Mouse (Mus musculus) bone marrow, adult 2 months (tissue): ENCODE results near the gene Nexn. TPM values are rescaled to one million over a fixed set of nuclear protein-coding genes. Genes with fewer than 3 reads are reported as not detected.
A peak's percentile ranks its signal among the peaks of the same experiment; 100 is the strongest.
"Not testable (repeated sequence)": the region's sequence is repeated elsewhere in the genome, so short reads cannot be mapped to it uniquely, and the experiment has no call there.

ENCODE experiments used
- H3K27ac ChIP-seq: fragments of 200-500 bp; 2 replicates; pipeline ENCODE4 v1.5.1; 2012; ENCODE audit warnings: low read depth, mild to moderate bottlenecking, control low read depth, inconsistent platforms, low read length; ENCODE audit not compliant: control insufficient read depth, poor library complexity, insufficient read depth
- H3K4me1 ChIP-seq: fragments of 200-500 bp; 2 replicates; pipeline ENCODE4 v1.6.1; 2011; ENCODE audit warnings: low read length; ENCODE audit not compliant: control insufficient read depth, insufficient read depth
- H3K4me3 ChIP-seq: fragments of 200-500 bp; replicated peaks from 2 replicates; pipeline ENCODE3; 2011; ENCODE audit warnings: mild to moderate bottlenecking, low read depth, low read length, control low read depth; ENCODE audit not compliant: control insufficient read depth
- CTCF ChIP-seq: fragments of 200-500 bp; IDR thresholded peaks from 2 replicates; pipeline ENCODE4 v1.5.1; 2011; ENCODE audit warnings: low read length, control low read depth; ENCODE audit not compliant: control insufficient read depth, insufficient read depth
- POLR2A ChIP-seq: fragments of 200-500 bp; IDR thresholded peaks from 2 replicates; pipeline ENCODE4 v1.6.1; 2011; ENCODE audit warnings: low read depth, mild to moderate bottlenecking, control low read depth, low read length, borderline replicate concordance; ENCODE audit not compliant: control insufficient read depth
- WGBS: fragments of 180-500 bp; shearing (Covaris S2); methylation state at CpG from one replicate; pipeline ENCODE4 v1.1.7; 2018; 5-methylcytosine and 5-hydroxymethylcytosine counted together
- polyA plus RNA-seq: library from polyadenylated mRNA; stranded (reverse); fragments of >200 nt; gene quantifications from 2 replicates; pipeline ENCODE4 v1.2.4, GENCODE M21; 2011; ENCODE audit warnings: low replicate concordance; ENCODE audit not compliant: missing spikeins, insufficient read depth, insufficient read length

Nexn gene
- 2.3 and 7.3 TPM in 2 replicates for polyA plus RNA-seq

GRCm38 (mm10) chr3:152266036-152266421 lies at the start of gene Nexn:
Gene Nexn, minus strand, starts transcription at chr3:152266350.
- WGBS, result 13% methylated on average over 13 of the region's 13 CpGs
- no peaks in the 10 kb centered on the region; the same call in 1 of the 2 replicates for H3K4me1 ChIP-seq
- H3K27ac ChIP-seq, result no peak within 1 kb of the TSS; the same call in 1 of the 2 replicates
- TF ChIP-seq CTCF, result no peak
- no peak for TF ChIP-seq POLR2A
- no peak within 1 kb of the TSS for H3K4me3 ChIP-seq

- H3K27ac ChIP-seq, result no peak overlapping the region
- no peak overlapping the region for H3K4me3 ChIP-seq
- TF ChIP-seq CTCF (peak; percentile 100), POLR2A (peak; percentile 31; the same call in 1 of the 2 replicates)
- 8% methylated on average over 7 of the region's 7 CpGs for WGBS
- H3K4me1 ChIP-seq, result no peaks in the 10 kb centered on the region
Measured at GRCm38 (mm10) chr3:152315613-152316012, 49.5 kb upstream of the Nexn start.

- 76% methylated on average over 14 of the region's 14 CpGs for WGBS
- not testable (repeated sequence) for H3K4me1 ChIP-seq, H3K27ac ChIP-seq
Measured at GRCm38 (mm10) chr3:152314666-152315065, 48.5 kb upstream of the Nexn start.

GRCm38 (mm10) chr3:152309250-152309645 lies 43.1 kb upstream of the Nexn start:
- H3K4me1 ChIP-seq, result no peaks in the 10 kb centered on the region
- no peak overlapping the region for H3K4me3 ChIP-seq
- TF ChIP-seq CTCF, result no peak
- TF ChIP-seq POLR2A, result no peak
- H3K27ac ChIP-seq, result no peak overlapping the region
- 81% methylated on average over 9 of the region's 9 CpGs for WGBS

More at GRCm38 (mm10) chr3:152314666-152315065, 48.5 kb upstream of the Nexn start:
- not testable (repeated sequence) for H3K4me3 ChIP-seq

- TF ChIP-seq CTCF (no peak), POLR2A (no peak)
- no peak overlapping the region for H3K4me3 ChIP-seq
- H3K27ac ChIP-seq, result no peak overlapping the region
- no peaks in the 10 kb centered on the region for H3K4me1 ChIP-seq
- 76% methylated on average over 10 of the region's 10 CpGs for WGBS
Measured at GRCm38 (mm10) chr3:152308485-152309249, 42.5 kb upstream of the Nexn start.

- WGBS, result 86% methylated on average over 4 of the region's 4 CpGs
- Histone ChIP-seq H3K27ac (no peak overlapping the region), H3K4me3 (no peak overlapping the region), H3K4me1 (no peaks in the 10 kb centered on the region)
- TF ChIP-seq CTCF (no peak), POLR2A (no peak)
Measured at GRCm38 (mm10) chr3:152305971-152306370, 39.8 kb upstream of the Nexn start.

- Histone ChIP-seq H3K4me3 (no peak overlapping the region), H3K4me1 (no peaks in the 10 kb centered on the region), H3K27ac (no peak overlapping the region)
- 84% methylated on average over 8 of the region's 8 CpGs for WGBS
- no peak for TF ChIP-seq CTCF
- TF ChIP-seq POLR2A, result no peak
Measured at GRCm38 (mm10) chr3:152305080-152305479, 38.9 kb upstream of the Nexn start.

GRCm38 (mm10) chr3:152304093-152304815 lies 38.1 kb upstream of the Nexn start:
- Histone ChIP-seq H3K4me1 (no peaks in the 10 kb centered on the region), H3K27ac (no peak overlapping the region), H3K4me3 (no peak overlapping the region)
- WGBS, result 76% methylated on average over 6 of the region's 6 CpGs
- TF ChIP-seq CTCF, result no peak
- no peak for TF ChIP-seq POLR2A
